Mouse (Mus musculus): ENCODE measurements around the gene Nectin1. TPM values are rescaled to one million over a fixed set of nuclear protein-coding genes. Genes with fewer than 3 reads are reported as not detected.

Gene Nectin1
- total RNA-seq, 4 experiments from 2014 or later, result 56.8 to 64.0 (median 59.8) TPM

GRCm38 (mm10) chr9:43851154-43851553 lies 107.4 kb downstream of the Nectin1 start:
- no peak for DNase-seq (ENCODE audit: low spot score in 2 of 2)

GRCm38 (mm10) chr9:43855887-43856286 lies 112.1 kb downstream of the Nectin1 start:
- DNase-seq (ENCODE audit: low spot score in 2 of 2), result no peak

Data from layer of hippocampus, adult 8-10 months (tissue).